Mouse (Mus musculus): ENCODE results near the gene Aaas.

DNA sequence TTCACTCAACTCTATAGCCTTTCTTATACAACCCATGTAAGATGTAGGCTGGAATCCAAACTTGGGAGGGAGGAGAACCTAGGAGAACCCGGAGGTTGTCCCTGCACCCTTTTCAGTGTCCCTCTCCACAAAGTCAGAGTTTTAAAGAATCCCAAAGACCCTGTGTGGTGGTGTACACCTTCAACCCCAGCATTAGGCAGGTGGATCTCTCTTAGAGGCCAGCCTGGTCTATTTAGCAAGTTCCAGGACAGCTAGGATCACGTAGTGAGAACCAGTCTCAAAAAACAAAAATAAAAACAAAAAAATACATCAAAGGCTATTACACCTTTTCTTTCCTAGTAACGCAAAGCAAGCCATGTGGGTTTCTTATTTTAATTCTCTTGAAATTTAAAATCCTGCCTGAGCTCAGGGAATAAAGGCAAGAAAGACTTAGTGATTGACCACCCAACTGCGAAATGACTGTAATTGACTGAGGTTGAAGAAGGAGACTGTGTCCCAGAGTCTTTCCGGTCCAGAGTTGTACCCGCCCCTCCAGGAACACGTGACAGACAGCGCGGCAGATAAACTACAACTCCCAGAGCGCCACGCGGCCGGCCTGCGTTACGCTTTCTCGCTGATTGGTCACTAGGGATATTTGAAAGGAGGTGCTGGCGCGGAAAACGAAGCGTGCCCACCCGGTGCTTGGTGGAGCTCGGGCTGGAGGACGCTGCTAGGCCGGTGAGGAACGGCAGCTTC, 54.8 kb downstream of the Aaas start, which contains the start of gene Espl1:
- no peak for TF ChIP-seq CTCF (IDR thresholded peaks at IDR 0.05; ENCODE audit: borderline replicate concordance, insufficient read depth, low read depth, low read length)
- peak; percentile 82; the same call in 1 of the 2 replicates for TF ChIP-seq POLR2A (IDR thresholded peaks at IDR 0.05; ENCODE audit: borderline replicate concordance, insufficient read depth, low read length)

Data from cerebellum, adult 2 months (tissue).